Mouse (Mus musculus) ES-Bruce4 (cell line): ENCODE data around the gene Slc9a9.

Experiments
- CTCF ChIP-seq: IDR thresholded peaks from one replicate; pipeline ENCODE4 v1.8.1; 2011; ENCODE audit warnings: low read depth, low read length
- EP300 ChIP-seq: IDR thresholded peaks from 2 replicates; pipeline ENCODE4 v1.6.1; 2011; ENCODE audit warnings: low read depth, low read length; ENCODE audit not compliant: insufficient read depth
- POLR2A ChIP-seq: IDR thresholded peaks from one replicate; pipeline ENCODE4 v1.8.1; 2011; ENCODE audit warnings: low read length; ENCODE audit not compliant: insufficient read depth

DNA sequence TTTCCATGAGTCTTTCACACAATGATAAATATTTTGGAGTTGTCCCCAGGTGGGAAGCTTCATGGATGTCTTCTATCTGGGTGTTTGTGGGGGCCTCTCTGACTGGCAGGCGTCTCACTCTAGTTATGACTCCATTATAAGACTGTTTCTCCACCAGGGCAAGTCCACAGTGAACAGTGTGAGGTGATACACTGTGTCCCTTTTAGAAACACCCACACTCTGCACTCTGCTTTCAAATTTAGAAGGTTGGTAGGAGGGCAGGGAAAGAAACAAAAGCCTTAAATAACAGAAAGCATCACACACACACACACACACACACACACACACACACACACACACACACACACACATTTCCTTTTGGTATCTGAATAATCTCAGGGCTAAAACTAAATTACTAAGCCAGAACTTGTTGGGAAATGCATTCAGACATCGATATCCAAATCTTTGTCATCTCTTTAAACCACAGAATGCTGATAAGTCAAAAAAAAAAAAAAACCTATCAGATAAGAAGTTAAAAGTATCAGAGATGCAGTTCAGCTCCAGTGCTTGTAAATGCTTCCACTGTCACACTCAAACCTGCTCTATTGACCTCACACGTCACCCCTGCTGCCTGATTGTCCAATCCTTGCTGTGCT lies 8.4 kb downstream of the Slc9a9 start:
- no peak for TF ChIP-seq POLR2A
- TF ChIP-seq CTCF, result no peak
- TF ChIP-seq EP300, result no peak
